Mouse (Mus musculus) right cerebral cortex, adult 18-20 months (tissue): ENCODE measurements at regions not wholly inside any gene's neighbourhood (a gene's known extent, or its start where the extent isn't known, plus 50 kb on each side); places are given as distances from the start of the nearest gene placed in this dataset.

Experiments
- DNase-seq: peaks from one replicate; pipeline ENCODE4 v3.0.0; 2022; ENCODE audit warnings: mixed read lengths

DNA sequence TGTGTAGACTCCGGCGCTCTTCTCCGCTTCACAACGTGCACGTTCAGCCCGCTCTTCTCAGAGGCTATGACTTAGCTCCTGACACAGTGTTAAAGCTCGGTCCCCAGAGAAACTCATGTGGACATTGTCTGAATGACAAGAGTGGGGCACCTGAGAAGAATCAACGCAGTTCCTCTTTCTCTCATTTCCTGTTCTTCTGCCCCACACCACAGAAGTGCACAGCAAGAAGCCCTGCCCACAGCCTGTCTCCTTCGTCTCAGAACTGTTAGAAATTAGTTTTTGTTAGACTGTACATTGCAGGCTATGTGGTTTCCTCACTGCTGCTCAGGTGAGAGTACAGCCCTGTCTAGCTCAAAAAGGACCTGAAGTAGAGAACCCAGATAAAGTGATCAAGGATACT is 94.1 kb upstream of the Nsun2 start:
- DNase-seq = no peak

DNA sequence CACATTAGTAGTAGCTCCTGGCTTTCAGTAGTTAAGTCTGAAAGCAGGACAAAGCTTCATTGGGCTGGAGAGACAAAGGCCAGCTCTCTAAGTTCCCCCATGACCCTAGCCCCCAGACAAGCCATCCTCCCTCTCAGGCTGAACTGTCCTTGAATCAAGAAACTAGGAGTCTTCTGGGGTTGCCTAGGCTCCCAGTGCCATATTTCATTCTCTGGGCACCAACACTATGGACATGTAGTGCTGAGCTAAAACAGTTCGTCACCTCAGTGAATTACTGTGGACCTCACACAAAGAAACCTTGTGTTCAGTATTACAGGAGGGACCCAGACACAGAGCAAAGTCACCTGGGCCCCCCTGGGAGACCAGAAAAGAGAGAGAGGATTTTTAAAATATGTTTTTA is 91.7 kb upstream of the Nsun2 start:
- no peak for DNase-seq

DNA sequence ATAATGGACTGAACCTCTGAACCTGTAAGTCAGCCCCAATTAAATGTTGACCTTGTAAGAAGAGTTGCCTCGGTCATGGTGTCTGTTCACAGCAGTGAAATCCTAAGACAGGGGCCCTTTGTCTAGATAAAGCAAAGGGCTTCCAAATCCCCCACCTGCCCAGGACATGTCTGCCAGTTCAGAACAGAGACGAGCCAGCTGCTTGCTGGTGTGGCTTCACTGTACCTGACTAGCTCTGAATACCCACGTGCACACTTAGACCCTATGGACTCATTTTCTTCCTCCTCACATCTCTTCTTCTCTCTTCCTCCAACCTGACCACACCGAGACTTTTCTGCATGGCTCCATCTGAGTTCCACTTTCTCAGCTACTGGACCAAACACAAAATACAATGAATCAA is 87.9 kb upstream of the Nsun2 start:
- no peak for DNase-seq
